Mouse (Mus musculus): Measurements from ENCODE around the gene Gm28374.
"Not testable (repeated sequence)": the region's sequence is repeated elsewhere in the genome, so short reads cannot be mapped to it uniquely, and the experiment has no call there.

Gene Gm28374

DNA sequence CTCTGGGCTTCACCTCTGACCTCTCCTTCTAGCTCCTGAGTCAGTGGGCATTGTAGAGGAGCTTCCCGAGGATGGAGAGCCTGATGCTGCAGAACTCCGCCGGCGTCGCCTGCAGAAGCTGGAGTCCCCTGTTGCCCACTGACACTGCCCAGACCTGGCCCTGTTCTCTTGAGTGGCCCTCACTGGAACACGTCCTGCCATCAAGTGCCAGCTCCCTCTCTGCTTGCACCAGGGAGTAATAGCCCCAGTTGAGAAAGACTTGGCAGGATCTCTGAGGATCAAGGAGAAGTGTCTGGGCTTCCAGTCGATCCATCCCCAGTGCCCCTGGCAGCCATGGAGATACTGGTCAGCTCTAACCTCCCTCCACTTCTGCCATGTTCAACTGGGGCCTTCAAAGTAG, 29.5 kb downstream of the Gm28374 start:
- no peak for DNase-seq

DNA sequence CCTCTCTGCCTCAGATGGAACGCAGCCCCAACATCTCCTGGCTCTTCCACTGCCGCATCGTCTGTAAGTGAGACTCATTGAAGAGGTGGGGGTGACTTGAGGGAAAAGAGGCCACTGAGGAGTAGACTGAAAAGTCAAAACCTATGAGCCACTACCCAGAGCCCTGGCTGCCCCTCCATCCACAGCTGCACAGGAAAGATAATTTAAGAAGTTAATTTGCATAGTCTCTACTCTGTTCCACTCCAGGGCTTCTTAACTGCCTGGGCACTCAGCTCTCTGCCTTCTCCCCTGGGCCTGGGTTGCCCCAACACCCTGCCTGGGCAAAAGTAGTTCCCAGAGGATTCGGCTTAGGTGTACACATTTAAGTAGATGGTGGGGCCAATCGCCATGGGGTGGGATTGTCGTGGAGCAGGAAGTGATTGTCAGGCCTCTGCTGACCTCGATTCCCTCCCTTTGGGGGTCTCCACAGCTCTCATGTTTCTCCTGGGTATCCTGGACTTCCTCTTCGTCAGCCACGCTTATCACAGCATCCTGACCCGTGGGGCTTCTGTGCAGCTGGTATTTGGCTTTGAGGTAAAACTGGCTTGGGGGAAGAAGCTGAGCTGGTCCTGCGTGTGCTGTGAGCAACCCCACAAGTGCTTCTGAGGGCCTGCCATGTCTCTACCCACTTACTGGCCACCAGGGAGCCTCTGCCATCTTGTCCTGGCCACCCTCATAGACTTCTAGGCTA, 33.2 kb downstream of the Gm28374 start:
- no peak for DNase-seq

DNA sequence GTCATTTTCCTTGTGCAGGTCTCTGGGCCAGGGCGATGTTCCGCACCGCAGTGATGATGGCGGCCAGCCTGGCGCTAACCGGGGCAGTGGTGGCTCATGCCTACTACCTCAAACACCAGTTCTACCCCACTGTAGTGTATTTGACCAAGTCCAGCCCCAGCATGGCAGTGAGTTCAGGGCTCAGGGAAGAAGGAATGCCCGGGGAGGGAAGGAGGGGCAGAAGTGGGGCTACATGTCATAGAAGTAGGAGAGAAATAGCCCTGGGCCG, 34.2 kb downstream of the Gm28374 start:
- no peak for DNase-seq

DNA sequence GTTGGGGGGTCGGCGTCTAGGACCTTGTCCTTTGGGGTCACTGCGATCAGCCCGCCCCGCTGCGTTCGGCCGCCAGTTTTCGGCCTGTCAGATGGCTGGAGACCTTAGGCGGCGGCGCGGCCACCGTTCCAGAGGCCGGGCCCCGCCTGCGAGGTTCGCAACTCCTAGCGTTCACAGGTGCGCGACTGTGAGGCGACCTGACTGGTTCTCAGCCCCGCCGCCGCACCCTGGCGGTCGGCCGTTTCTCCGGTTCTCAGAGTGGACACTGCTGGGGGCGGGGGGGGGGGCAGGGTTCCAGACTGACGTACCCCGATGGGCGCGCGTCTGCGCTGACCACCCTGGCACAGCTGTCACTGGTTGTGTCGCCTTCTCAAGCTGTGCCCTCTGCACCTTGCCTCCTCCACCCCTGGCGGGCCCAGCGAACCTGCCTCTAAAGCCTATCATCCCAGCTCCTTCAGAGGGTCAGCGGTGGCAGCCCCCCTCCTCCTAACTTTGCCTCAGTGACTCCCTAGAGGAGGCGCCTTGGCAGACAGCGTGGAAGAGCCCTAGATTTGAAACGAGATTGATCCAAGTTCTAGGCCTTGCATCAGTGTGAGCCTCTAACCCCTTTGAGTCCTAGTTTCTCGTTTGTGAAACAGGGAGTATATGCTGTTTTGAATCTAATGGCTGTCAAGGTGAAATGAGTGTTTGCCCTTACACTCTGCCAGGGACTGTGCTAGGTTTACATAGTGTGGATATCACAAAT, 34.7 kb downstream of the Gm28374 start:
- no peak for DNase-seq

DNA sequence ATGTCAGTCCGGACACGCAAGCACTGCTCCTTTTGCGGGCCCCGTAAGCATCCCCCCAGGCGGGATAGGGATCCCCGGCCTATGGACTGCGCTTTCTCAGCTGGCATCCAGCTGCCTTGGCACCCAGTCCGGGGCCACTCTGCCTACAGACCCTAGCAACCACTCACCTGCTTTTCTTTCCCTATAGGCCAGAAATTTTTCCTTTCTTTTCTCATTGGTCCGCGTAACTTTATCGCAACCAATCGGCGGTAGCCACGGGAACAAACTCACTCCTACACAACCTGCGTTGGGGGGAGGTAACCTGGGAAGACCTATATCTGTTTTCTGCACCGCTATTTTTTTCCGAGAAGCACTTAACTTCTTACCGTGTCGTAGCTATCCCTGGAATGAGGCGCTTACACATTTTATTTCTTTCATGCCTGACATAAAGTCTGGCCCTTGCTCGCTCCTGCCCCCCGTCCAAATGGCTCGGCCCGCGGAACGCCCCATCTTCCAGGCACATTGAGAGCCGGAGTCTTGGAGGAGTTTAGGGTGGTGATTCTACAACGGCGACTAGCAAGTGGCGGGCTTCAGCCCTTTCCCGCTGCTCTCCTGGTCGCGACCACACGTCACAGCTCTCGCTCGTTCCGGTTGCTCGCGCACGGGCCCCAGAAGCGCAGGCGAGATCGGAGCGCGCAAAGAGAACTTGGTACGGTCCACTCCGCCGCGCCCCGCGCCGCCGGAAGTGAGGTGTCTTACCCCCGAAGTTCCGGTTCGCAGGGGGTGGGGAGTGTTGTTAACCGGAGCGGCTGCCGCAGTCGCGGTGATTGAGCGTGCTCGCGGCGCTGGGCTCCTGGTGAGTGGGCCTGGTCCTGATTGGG, 35.5 kb downstream of the Gm28374 start, which contains the start of gene Syvn1:
Gene Syvn1, plus strand, starts transcription at position 283 of the 860 bp plus-strand sequence.
- DNase-seq = peak; percentile 91

DNA sequence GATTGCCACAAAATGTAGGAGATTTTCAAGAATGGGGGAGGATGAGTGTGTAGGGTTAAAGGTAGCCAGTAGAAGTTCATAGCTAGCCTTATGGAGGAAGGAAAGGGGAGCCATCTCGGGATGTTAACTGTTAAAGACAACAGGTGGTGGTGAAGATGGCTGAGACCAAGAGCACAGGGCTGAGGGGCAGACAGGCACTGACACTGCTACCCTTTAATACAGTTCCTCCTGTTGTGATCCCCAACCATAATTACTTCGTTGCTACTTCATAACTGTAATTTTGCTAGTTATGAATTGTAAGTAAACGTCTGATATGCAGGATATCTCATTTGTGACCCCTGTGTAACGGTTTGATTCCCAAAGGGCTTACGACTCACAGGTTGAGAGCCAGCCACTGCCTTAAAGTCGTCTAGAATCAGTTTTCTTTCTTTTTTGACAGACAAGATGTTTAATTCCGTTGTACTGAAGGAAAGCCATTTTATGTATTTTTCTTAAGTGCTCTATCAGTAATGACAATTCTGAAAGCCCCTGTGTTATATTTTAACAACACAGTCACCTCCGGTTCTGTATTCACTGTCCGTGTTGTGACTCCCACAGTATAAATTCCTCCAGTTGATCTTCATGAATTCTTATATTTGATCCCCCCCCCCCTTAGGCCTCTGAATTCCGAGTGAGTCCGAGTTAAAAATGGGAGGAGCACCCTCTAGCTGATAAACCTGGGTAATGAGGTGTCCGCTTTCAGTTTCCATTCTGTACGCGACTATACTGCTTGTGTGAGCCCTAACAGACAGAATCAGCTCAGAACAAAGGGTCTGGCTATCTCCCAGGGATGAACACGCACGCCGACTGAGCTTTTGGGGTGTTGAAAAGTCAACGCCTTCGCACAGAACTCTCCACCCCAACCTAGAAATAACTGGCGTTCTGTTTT, 36.4 kb downstream of the Gm28374 start:
- no peak for DNase-seq

DNA sequence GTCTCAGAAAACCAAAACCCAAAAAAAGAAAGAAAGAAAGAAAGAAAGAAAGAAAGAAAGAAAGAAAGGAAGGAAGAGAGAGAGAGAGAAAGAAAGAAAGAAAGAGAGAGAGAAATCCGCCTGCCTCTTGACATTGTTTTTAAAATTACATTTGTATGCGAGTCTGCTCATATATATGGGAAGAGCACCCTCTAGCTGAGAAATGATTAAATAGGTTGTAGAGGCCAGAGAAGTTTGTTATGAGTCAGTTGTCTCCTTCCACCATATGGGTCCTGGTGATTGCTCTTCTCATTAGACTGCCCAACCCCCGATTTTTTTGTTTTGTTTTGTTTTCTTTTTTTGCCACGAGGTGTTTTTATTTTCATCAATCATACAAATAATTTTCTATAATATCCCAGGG, 38.0 kb downstream of the Gm28374 start:
- DNase-seq = not testable (repeated sequence)

DNA sequence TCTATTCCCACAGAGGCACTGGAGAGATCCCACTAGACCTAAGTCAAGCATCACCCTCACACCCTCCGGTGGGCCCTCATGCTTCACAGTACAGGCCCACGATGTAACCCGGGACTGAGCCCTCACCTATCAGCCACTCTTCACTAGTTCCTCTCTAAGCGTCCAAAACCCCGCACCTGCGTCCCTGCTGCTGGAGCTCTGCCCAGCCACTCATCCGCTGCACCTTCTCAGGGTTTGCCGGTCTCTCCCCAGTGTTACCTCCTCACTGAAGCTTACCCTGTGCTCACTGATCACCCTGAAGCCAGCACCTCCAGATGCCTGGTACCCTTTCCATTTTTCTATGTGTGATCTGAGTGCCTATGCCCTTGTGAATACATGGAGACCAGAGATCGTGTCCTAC, 39.8 kb downstream of the Gm28374 start:
- no peak for DNase-seq

DNA sequence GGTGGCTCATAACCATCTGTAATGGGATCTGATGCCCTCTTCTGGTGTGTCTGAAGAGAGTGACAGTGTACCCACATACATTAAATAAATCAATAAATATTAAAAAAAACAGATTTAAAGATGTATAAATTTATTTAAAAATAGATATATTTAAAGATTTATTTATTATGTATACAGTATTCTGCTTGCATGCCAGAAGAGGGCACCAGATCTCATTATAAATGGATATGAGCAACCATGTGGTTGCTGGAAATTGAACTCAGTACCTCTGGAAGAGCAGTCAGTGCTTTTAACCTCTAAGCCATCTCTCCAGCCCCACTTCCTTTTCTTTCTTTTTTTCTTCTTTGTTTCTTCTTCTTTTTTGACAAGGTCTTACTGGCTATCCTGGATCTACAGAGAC, 42.1 kb downstream of the Gm28374 start:
- no peak for DNase-seq

DNA sequence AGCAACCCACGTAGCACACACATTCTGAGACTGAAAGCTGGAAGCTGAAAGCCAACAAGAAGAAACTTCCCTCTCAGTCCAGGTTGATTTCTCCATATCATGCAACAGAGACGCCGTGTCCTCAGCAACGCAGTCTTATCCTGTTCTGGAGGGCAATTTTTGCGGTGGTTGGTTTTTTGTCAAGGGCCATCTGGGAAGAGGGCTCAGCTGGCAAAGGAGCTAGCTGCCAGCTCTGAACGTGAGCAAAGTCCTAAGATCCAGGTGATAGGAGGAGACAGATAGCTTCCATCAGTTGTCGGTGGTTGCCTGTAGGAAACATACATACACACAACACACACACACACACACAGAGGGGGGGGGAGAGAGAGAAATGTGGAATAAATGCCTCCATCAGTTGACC, 43.7 kb downstream of the Gm28374 start:
- no peak for DNase-seq

DNA sequence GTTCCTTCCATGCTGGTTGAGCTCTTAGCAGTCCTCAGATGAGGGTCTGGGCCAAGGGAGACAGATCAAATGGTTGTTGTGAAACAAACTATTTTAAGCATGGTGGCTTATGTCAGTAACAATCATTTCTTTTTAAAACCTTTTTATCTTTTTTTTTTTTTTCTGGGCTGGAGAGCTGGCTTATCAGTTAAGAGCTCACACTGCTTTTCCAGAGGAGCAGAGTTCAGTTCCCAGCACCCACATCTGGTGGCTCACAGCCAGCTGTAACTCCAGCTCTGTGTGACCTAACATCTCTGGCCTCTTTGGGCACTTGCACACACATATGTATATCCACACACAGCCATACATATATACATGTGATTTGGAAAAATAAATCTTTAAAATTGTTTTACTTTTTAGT, 44.4 kb downstream of the Gm28374 start:
- DNase-seq = no peak

DNA sequence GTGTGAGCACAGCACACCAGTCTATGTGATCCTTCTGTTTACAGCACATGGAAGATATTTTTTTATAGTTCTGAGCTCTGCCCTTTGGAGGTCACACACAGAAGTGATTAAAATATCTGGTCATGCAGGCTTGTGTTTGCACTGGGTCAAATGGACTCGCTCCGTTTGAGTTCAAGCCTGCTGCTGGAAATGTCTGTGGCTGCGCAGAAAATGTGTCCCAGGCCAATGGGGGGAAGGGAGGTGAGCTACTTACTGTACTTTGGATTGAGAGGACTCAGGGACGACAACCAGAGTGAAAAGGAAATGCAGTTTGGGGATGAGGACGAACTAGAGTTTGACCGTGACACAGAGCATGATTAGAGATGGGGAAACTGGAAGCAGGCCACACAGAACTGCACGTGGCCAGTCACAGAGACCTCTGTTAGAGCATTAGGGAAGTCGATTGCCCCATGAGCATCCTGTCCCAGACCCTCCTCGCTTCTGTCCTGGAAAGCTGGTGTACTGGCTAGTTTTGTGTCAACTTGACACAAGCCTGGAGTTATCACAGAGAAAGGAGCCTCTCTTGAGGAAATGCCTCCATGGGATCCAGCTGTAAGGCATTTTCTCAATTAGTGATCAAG, 46.0 kb downstream of the Gm28374 start:
- DNase-seq = no peak

DNA sequence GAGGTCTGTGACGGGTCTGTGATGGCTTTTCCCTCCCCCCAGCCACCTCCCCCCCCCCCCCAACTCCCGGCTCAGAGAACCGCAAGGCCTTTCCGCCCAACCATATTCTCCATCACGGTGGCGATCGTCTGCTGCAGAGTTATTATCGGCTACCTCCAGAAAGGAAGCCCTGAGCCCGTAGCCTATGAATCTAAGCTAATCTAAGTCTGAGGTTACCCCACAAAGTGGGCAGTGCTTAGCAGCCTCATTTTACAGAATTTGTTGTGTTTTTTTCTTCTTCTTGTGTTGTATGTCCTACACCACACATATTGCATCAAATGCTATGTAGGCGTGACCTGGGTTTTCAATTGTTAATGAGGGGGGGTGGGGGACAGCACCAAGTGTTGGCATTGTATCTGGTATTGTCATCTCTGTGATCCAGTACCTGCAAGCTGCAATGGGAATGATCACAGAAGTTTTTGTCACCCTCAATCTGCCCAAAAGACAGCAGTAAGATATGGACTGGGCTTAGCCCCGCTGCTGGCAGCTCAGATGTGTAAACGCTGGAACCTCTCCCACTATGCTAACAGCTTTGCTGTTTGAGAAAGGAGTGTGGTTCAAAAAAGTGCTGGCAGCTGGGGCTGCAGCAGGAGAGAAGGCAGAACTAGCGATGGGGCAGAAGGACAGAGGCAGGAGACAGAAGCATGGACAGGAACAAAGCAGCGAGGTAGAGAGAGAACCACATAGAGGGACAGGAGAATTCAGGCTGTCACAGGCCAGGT, 51.4 kb downstream of the Gm28374 start:
- no peak for DNase-seq

DNA sequence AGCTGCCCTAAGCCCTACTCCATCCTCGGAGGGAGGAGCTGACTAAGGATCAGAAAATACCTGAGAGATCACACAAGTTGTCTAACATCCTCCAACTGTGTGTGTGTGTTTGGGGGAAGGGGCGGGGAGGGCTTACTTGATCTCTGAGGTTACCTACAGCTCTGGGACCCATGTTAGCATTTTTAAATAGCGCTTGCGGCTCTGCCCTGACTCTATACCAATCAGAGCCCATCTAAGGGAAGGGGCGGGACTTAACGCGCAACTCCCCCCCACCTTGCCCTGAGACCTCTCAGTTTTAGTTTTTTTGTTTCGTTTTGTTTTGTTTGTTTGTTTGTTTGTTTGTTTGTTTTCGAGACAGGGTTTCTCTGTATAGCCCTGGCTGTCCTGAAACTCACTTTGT, 52.6 kb downstream of the Gm28374 start:
- no peak for DNase-seq

DNA sequence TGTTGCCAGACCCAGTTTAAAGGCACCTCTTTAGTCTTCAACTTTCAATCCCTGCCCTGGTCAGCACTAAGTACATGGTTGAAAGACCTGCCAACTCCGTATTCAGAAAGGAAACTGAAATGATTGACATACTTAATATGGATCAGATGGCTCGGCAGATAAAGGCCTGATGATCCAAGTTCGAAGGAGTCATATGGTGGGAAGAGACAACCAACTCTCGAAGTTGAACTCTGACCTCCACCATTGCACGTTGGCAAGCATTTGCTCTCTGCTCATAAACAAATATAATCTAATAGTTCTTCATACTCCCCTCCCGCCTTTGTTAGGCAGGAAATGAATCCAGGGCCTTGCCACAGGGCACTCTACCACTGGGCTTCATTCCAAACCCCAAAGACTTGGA, 53.1 kb downstream of the Gm28374 start:
- no peak for DNase-seq
